Comparison of ENCODE assay signal across 15 mouse cellular contexts in the genomic region with DNA sequence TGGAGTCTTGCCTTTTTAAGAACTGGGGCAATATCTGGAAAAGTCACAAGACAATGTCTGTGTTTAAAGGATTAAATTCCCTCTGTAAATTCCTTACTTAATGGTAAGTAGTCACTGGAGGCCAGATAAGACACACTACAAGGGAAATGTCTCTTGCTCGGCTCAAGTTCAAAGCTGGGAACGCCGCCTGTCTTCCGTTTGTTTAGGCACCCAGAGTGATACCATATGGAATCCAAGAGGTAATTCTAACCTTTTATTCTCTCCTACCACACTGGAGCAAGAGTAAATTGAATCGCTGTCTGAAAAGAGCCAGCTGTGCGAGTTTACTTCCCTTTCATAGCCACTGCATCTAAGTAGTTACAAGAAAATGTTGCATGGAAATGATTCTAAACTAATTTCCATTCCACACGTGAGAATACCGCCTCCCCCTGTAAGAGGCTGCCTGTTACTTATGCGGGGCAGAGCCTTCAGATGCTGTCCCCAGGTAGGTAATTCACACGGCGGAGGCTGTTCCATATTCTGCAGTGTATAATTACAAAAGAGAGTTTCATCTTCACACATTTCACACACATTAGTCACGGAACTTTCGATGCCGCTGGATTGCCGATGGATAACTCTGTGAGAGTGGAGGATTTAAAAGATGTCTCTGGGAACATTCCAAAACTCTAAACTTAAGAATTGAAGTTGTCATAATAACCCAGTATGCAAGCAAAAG.
DNase-seq lines count a peak whose midpoint lies in the region; ATAC-seq and TF ChIP-seq lines count a peak whose summit lies in the region.
"Had no signal": no experiment of that assay in that cellular context is flagged by ENCODE, and none has a peak within 500 bp of the region (broad histone marks: within the 10 kb centered on the region; RNA-seq: fewer than 3 reads in every experiment).

No protein-coding gene starts in this region.

- H3K27ac ChIP-seq in kidney, postnatal 0 days: no peak overlapping the region
- H3K27ac ChIP-seq in kidney, adult 2 months (ENCODE audit: insufficient read depth, low read depth, low read length): no peak overlapping the region
- H3K27ac ChIP-seq in stomach, postnatal 0 days (replicated peaks): no peak overlapping the region
- H3K27ac ChIP-seq: gastrocnemius, adult 2 months; hindbrain, embryonic 15.5 days had no signal

- no peak for TF ChIP-seq POLR2A in kidney, adult 2 months (IDR thresholded peaks at IDR 0.05; ENCODE audit: low read depth, low read length)

- H3K36me3 ChIP-seq in kidney, postnatal 0 days (ENCODE audit: insufficient read depth, low read length): no peaks in the 10 kb centered on the region
- no peaks in the 10 kb centered on the region for H3K36me3 ChIP-seq in kidney, adult 2 months (ENCODE audit: control insufficient read depth, insufficient read depth, low read length)
- no peaks in the 10 kb centered on the region for H3K36me3 ChIP-seq in stomach, postnatal 0 days (ENCODE audit: control insufficient read depth, insufficient read depth, low read length)
- H3K36me3 ChIP-seq: heart, embryonic 12.5 days; hindbrain, embryonic 15.5 days had no signal

- H3K9ac ChIP-seq in kidney, postnatal 0 days (ENCODE audit: low read depth, low read length): no peak overlapping the region
- H3K9ac ChIP-seq in stomach, postnatal 0 days (ENCODE audit: low read length): no peak overlapping the region
- H3K9ac ChIP-seq: heart, embryonic 12.5 days; hindbrain, embryonic 15.5 days had no signal

- no peak overlapping the region for H3K4me3 ChIP-seq in kidney, postnatal 0 days (replicated peaks; ENCODE audit: low read depth, low read length)
- no peak overlapping the region for H3K4me3 ChIP-seq in kidney, adult 2 months (ENCODE audit: insufficient read depth, low read depth, low read length)
- H3K4me3 ChIP-seq in stomach, postnatal 0 days (ENCODE audit: low read depth, low read length): no peak overlapping the region
- H3K4me3 ChIP-seq: gastrocnemius, adult 2 months; heart, embryonic 12.5 days; hindbrain, embryonic 15.5 days had no signal

- 22% methylated on average over 15 of the region's 15 CpGs for WGBS in kidney, postnatal 0 days
- WGBS in kidney, adult 2 months: 28% methylated on average over 15 of the region's 15 CpGs
- 35% methylated on average over 15 of the region's 15 CpGs for WGBS in stomach, postnatal 0 days

- ATAC-seq in kidney, postnatal 0 days (replicated peaks; ENCODE audit: low FRiP score, low read depth): no peak; the same call in 1 of the 2 replicates
- no peak for ATAC-seq in stomach, postnatal 0 days (ENCODE audit: low FRiP score, low TSS enrichment)
- ATAC-seq: Patski had no signal

- H3K4me2 ChIP-seq in kidney, postnatal 0 days (ENCODE audit: low read length): peak overlapping the region; percentile 30
- H3K4me2 ChIP-seq in stomach, postnatal 0 days (replicated peaks; ENCODE audit: low read depth): peak overlapping the region; percentile 15
- H3K4me2 ChIP-seq: heart, embryonic 12.5 days; hindbrain, embryonic 15.5 days had no signal

- TF ChIP-seq CTCF in kidney, postnatal 0 days (IDR thresholded peaks at IDR 0.05; ENCODE audit: low read depth): no peak
- no peak for TF ChIP-seq CTCF in kidney, adult 2 months (conservative IDR thresholded peaks at IDR 0.05; ENCODE audit: insufficient read depth, insufficient read length, low read depth, low read length)
- TF ChIP-seq CTCF in stomach, postnatal 0 days (IDR thresholded peaks at IDR 0.05; ENCODE audit: low read depth): no peak

- TF ChIP-seq EP300 in stomach, postnatal 0 days (optimal IDR thresholded peaks at IDR 0.05): no peak

- no peaks in the 10 kb centered on the region for H3K27me3 ChIP-seq in kidney, postnatal 0 days (ENCODE audit: insufficient read depth, low read length)
- H3K27me3 ChIP-seq in kidney, adult 2 months (replicated peaks; ENCODE audit: control insufficient read depth, insufficient read depth, low read length): no peaks in the 10 kb centered on the region
- H3K27me3 ChIP-seq in stomach, postnatal 0 days (ENCODE audit: control insufficient read depth, insufficient read depth, low read length): no peaks in the 10 kb centered on the region; the same call in 1 of the 2 replicates
- H3K27me3 ChIP-seq: CH12.LX; heart, embryonic 12.5 days; hindbrain, embryonic 15.5 days; Patski had no signal

- H3K4me1 ChIP-seq in kidney, postnatal 0 days (replicated peaks; ENCODE audit: insufficient read depth, low read length): 0 out of 2 replicates have a peak, but pooled peaks cover 3% of the 10 kb centered on the region
- H3K4me1 ChIP-seq in kidney, adult 2 months (ENCODE audit: control insufficient read depth, insufficient read depth, low read length): no peaks in the 10 kb centered on the region
- H3K4me1 ChIP-seq in stomach, postnatal 0 days (replicated peaks; ENCODE audit: control insufficient read depth, insufficient read depth): no peaks in the 10 kb centered on the region

- peak; percentile 78 for DNase-seq in kidney, postnatal 0 days (ENCODE audit: low spot score)
- DNase-seq in kidney, adult 2 months: no peak
- peak; percentile 42 for DNase-seq in right cerebral cortex, adult 18-20 months
- DNase-seq in right cerebral cortex, postnatal 14 days: no peak
- DNase-seq in forelimb bud, embryonic 11.5 days (ENCODE audit: low read depth, low spot score): peak; percentile 11
- DNase-seq in stomach, postnatal 0 days (ENCODE audit: low spot score): no peak
- no peak for DNase-seq in thymus, postnatal 4 days
- DNase-seq: cerebellum, postnatal 36 days; gastrocnemius, adult 2 months; liver; retina, postnatal 1 day had no signal

- H3K9me3 ChIP-seq in kidney, postnatal 0 days (replicated peaks; ENCODE audit: low read length): no peaks in the 10 kb centered on the region
- H3K9me3 ChIP-seq in stomach, postnatal 0 days (ENCODE audit: control insufficient read depth, low read length): no peaks in the 10 kb centered on the region
- H3K9me3 ChIP-seq: heart, embryonic 12.5 days; hindbrain, embryonic 15.5 days had no signal

Comparison
In these comparisons a context has a peak if more than half of its experiments do, and no peak if none do; other contexts are left out.
1. DNase-seq: peak in kidney, postnatal 0 days (single experiment), right cerebral cortex, adult 18-20 months (single experiment) and forelimb bud, embryonic 11.5 days (single experiment); none in kidney, adult 2 months (single experiment), right cerebral cortex, postnatal 14 days (single experiment), stomach, postnatal 0 days (single experiment) and thymus, postnatal 4 days (single experiment).